Mouse (Mus musculus) megakaryocyte progenitor cell, adult 5-6 weeks (primary cell): Measurements from ENCODE around the gene Olfr955. TPM values are rescaled to one million over a fixed set of nuclear protein-coding genes. Genes with fewer than 3 reads are reported as not detected.

Experiments
- ATAC-seq: replicated peaks from 2 replicates; pipeline ENCODE4 v1.8.0; 2016; ENCODE audit warnings: mild to moderate bottlenecking, moderate TSS enrichment, inconsistent platforms; ENCODE audit not compliant: poor library complexity
- total RNA-seq, 2 experiments: library from RNA; stranded (forward) in 1 of 2; stranded (reverse) in 1 of 2; fragments of 157-497, 149-512 nt in 1 of 2; fragments of 200-1000 nt in 1 of 2; gene quantifications; 2 replicates each; pipeline versions ENCODE4 v1.2.3 to v1.2.4; 2015 to 2017

Olfr955 gene
- total RNA-seq (2015) (not detected in 2 replicates), total RNA-seq (2017) (not detected in 2 replicates)

- no peak for ATAC-seq
Measured at GRCm38 (mm10) chr9:39471844-39472243, at the start of gene Olfr955. TSS of gene Olfr955 (minus strand) at chr9:39471944.

DNA sequence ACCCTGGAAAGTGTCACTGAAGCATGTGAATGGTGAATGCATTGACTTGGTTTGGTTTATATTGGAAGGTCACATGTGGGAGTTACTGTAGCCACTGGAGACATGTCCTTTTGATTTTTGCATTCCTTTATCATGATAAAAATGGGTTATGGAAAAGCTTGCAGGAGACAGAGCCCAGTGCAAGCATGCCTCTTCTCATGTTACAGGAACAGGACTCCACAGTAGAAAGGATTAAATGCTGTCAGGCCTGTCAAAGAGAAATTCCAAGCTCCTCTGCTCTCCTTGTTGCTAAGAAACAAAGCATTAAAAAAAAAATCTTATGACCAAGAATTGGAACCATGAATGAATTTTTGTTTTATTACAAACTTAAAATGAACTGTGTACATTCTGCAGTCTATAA, 46.9 kb upstream of the Olfr955 start:
- ATAC-seq: no peak

- no peak for ATAC-seq
Measured at GRCm38 (mm10) chr9:39515531-39515930, 43.8 kb upstream of the Olfr955 start, which contains the start of gene Olfr957. TSS of gene Olfr957 (minus strand) at chr9:39515809.

- no peak for ATAC-seq
Measured at GRCm38 (mm10) chr9:39509412-39509811, 37.7 kb upstream of the Olfr955 start.

DNA sequence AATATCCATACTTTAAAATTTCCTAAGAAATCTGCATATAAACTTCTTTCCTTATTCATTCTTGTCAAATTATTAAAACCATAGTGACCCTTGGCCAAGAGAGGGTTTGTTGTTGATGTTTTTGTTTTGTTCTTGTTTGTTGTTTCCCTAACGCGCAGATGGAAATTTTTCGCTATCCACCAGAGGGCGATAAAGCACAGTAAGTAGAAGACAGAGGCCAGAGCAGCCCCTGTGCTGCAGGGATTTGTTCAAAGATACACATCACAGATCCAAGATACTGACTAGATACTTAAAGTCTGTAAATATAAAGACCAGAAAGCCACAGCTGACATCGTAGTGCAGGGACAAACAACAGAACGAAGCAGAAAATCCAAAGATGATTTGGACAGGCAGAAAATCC, 37.3 kb upstream of the Olfr955 start:
- ATAC-seq: peak; percentile 74

- no peak for ATAC-seq
Measured at GRCm38 (mm10) chr9:39493895-39494294, 22.2 kb upstream of the Olfr955 start, which contains the start of gene Olfr44. TSS of gene Olfr44 (minus strand) at chr9:39493995.

DNA sequence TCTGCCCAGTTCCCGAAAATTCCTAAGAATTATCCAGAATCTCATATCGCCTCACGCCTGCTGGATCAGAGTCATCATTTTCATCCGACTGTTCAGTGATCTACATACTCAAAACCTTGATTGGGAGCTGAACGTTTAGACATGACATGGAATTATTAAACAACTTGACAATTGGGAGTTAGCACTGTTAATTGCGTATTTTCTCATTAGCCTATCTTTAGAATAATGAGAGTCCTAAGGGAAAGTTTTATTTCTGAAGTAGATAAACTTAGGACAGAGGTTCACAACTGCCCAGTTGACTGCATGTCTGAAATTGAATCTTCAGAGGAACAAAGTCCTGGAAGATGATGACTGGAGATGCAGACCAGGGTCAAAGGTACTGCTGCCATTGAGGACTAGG, 15.3 kb downstream of the Olfr955 start, which contains the start of gene Olfr954:
Olfr954 (plus strand) TSS at position 301 of the 400 bp plus-strand sequence.
- ATAC-seq: no peak

GRCm38 (mm10) chr9:39427048-39427447, 44.7 kb downstream of the Olfr955 start, which contains the start of gene Olfr952:
TSS of gene Olfr952 (minus strand) at chr9:39427148.
- ATAC-seq: no peak

Other genes starting within 250 kb of the Olfr955 start
- gene Olfr1537, start 221.9 kb downstream of the Olfr955 start, total RNA-seq (2015): not detected in 2 replicates
- not detected in 2 replicates for gene Olfr1537, start 221.9 kb downstream of the Olfr955 start, total RNA-seq (2017)
- gene Olfr945, start 195.1 kb downstream of the Olfr955 start, total RNA-seq (2015): not detected in 2 replicates
- gene Olfr945, start 195.1 kb downstream of the Olfr955 start, total RNA-seq (2017): not detected in 2 replicates
- gene Olfr948, start 145.9 kb downstream of the Olfr955 start, total RNA-seq (2015): not detected in 2 replicates
- not detected in 2 replicates for gene Olfr948, start 145.9 kb downstream of the Olfr955 start, total RNA-seq (2017)
- gene Olfr951, start 84.5 kb downstream of the Olfr955 start, total RNA-seq (2015): not detected in 2 replicates
- not detected in 2 replicates for gene Olfr951, start 84.5 kb downstream of the Olfr955 start, total RNA-seq (2017)
- gene Olfr952, start 44.8 kb downstream of the Olfr955 start, total RNA-seq (2015): not detected in 2 replicates
- gene Olfr952, start 44.8 kb downstream of the Olfr955 start, total RNA-seq (2017): not detected in 2 replicates
- gene Olfr954, start 15.2 kb downstream of the Olfr955 start, total RNA-seq (2015): not detected in 2 replicates
- not detected in 2 replicates for gene Olfr954, start 15.2 kb downstream of the Olfr955 start, total RNA-seq (2017)
- gene Olfr44, start 22.1 kb upstream of the Olfr955 start, total RNA-seq (2015): not detected in 2 replicates
- not detected in 2 replicates for gene Olfr44, start 22.1 kb upstream of the Olfr955 start, total RNA-seq (2017)
- not detected in 2 replicates for gene Olfr957, start 43.9 kb upstream of the Olfr955 start, total RNA-seq (2015)
- not detected in 2 replicates for gene Olfr957, start 43.9 kb upstream of the Olfr955 start, total RNA-seq (2017)
- not detected in 2 replicates for gene Olfr958, start 82.1 kb upstream of the Olfr955 start, total RNA-seq (2015)
- gene Olfr958, start 82.1 kb upstream of the Olfr955 start, total RNA-seq (2017): not detected in 2 replicates
- gene Olfr959, start 103.6 kb upstream of the Olfr955 start, total RNA-seq (2015): not detected in 2 replicates
- gene Olfr959, start 103.6 kb upstream of the Olfr955 start, total RNA-seq (2017): not detected in 2 replicates
- gene AW551984, start 132.5 kb upstream of the Olfr955 start, total RNA-seq (2015): not detected in 2 replicates
- gene AW551984, start 132.5 kb upstream of the Olfr955 start, total RNA-seq (2017): not detected in 2 replicates
- not detected in 2 replicates for gene Olfr148, start 138.7 kb upstream of the Olfr955 start, total RNA-seq (2015)
- not detected in 2 replicates for gene Olfr148, start 138.7 kb upstream of the Olfr955 start, total RNA-seq (2017)
- gene Olfr960, start 149.4 kb upstream of the Olfr955 start, total RNA-seq (2015): not detected in 2 replicates
- not detected in 2 replicates for gene Olfr960, start 149.4 kb upstream of the Olfr955 start, total RNA-seq (2017)
- not detected in 2 replicates for gene Olfr961, start 173.1 kb upstream of the Olfr955 start, total RNA-seq (2015)
- gene Olfr961, start 173.1 kb upstream of the Olfr955 start, total RNA-seq (2017): not detected in 2 replicates
- gene Olfr963, start 195.3 kb upstream of the Olfr955 start, total RNA-seq (2015): not detected in 2 replicates
- not detected in 2 replicates for gene Olfr963, start 195.3 kb upstream of the Olfr955 start, total RNA-seq (2017)
- gene Olfr149, start 235.2 kb upstream of the Olfr955 start, total RNA-seq (2015): not detected in 2 replicates
- not detected in 2 replicates for gene Olfr149, start 235.2 kb upstream of the Olfr955 start, total RNA-seq (2017)
- gene Olfr965, start 239.4 kb upstream of the Olfr955 start, total RNA-seq (2015): not detected in 2 replicates
- not detected in 2 replicates for gene Olfr965, start 239.4 kb upstream of the Olfr955 start, total RNA-seq (2017)